Mouse (Mus musculus) ovary, postnatal 36 days (tissue): Measurements from ENCODE around the gene Trim33.

ENCODE experiments used
- DNase-seq: peaks from one replicate; pipeline ENCODE4 v3.0.0; 2022; ENCODE audit warnings: low spot score, mixed read lengths

Trim33 gene

DNA sequence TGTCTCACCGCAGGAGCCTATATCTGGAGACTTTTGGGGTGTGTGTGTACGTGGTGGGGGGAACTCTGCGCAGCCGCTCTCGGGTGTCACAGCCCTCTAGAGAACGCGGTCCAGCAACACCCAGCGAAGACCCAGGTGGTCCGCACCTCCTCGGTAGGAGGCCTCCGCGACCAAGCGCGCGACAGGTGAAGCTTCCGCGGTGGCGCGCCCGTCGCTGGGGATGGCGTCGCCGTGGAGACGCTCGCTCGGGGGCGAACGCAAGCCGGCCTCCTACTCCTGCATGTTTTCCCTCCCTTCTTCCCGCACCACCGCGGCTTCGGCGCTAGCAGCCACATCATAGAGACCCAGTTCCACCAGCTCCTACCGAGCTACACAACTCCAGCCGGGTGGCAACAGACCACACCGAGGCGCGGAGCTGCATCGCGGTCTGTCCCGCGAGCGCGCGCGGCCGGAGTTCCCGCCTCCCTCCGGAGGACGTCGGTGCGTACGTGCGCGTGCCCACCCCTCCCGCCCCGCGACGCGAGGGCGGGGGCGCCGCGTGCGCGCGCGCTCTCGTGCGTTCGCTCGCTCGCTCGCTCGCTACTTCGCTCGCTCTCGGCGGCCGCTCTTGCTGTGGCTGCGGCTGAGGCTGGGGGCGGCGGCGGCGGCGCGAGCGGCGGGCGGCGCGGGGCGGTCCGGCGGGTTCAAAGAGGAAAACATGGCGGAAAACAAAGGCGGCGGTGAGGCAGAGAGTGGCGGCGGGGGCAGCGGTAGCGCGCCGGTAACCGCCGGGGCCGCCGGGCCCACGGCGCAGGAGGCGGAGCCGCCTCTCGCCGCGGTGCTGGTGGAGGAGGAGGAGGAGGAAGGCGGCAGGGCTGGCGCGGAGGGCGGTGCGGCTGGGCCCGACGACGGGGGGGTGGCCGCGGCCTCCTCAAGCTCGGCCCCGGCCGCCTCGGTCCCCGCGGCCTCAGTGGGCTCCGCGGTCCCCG is at the start of gene Trim33:
Gene Trim33, plus strand, starts transcription at position 112 of the 968 bp plus-strand sequence.
- DNase-seq, result peak; percentile 89

- DNase-seq, result no peak
Observed at GRCm38 (mm10) chr3:103232398-103232797, 46.7 kb upstream of the Trim33 start.

- DNase-seq, result no peak
Observed at GRCm38 (mm10) chr3:103241524-103241923, 37.6 kb upstream of the Trim33 start.

GRCm38 (mm10) chr3:103242156-103242555 is 36.9 kb upstream of the Trim33 start:
- DNase-seq, result no peak

DNA sequence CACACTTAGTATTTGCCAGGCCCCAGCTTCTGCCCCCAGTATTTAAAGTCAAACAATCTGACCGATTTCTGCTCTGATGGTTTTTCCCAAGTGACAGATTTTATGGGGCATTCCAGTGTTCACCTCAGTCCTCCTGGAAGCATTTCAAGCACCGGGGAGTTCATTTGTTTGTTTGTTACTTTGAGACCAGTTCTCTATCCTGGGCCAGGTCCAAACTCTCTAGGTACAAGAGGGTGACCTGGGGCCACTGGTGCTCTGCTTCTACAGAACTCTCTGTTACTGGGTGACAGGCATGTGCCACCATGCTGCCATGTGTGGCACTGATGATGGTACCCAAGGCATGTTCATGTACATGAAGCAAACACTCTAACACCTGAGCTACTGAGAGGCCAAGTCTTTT is 35.6 kb upstream of the Trim33 start:
- no peak for DNase-seq

DNA sequence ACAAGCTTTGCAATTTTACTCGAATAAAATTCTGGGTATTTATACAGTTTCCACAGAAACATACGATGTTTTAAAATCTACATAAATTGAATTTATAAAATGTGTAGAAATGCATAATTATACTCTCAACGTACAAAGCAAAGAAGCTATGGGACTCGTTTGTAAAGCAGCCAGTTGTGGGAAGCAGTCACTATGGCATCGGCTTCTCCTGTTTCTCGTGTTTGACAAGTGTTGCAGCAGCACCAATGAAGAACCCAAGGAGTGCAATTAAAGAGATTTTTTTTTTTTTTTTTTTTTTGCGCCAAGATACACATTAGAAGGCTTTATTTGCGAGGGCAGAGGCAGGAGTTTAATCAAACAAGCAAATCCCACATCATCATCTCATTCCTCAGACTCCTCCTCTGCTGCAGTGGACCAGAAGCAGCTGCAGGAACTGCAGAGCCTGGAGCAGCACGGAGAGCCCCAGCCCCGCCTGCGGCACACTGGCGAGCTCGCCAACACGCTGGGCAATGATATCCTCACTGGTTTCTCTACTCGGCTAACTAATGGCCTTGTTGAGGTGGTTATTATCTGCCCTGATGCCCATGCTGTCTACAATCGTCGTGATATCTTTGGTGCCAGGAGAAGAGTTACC is 32.3 kb upstream of the Trim33 start:
- DNase-seq, result no peak

- DNase-seq, result no peak
Observed at GRCm38 (mm10) chr3:103256089-103256819, 22.8 kb upstream of the Trim33 start.

GRCm38 (mm10) chr3:103262802-103263417 is 16.2 kb upstream of the Trim33 start:
- no peak for DNase-seq

- peak; percentile 8 for DNase-seq
Observed at GRCm38 (mm10) chr3:103278561-103279181, 422 bp upstream of the Trim33 start.

DNA sequence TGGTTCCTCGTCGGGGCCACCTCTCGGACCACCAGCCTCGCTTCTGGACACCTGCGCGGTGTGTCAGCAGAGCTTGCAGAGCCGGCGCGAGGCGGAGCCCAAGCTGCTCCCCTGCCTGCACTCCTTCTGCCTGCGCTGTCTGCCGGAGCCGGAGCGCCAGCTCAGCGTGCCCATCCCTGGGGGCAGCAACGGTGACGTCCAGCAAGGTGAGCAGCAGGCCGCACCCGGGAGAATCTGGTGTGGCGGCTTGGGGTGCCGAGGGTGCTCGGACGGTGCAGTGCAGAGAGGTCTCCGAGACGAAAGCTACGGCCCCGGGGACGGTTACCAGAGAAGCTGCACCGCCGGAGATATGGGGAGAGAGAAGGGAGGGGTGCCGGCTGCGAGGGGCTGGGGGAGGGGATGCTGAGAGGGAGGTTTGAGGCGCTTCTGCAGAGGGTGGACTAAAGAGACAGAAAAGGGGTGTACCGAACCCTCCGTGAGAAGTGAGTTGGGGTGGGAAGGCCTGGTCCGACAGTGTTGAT is 1.2 kb downstream of the Trim33 start:
- DNase-seq, result peak; percentile 52

DNA sequence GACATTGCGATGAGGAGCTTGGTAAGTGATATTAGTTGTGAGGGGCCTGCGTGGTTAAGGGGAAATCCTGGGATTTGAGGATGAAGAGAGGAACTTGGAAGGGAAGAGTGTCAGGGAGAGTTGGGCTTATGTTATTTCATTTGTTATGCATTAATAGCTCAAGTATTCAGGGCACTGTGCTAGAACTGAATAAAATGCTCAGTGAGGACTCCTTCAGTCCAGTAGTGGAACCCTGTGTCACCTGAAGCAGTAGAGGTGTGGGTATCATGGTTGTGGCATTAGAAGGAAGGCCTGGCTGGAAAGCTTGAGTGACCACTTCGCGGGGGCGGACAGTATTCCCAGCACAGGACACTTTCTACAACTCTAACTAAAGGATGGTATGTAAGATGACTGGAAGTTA is 1.8 kb downstream of the Trim33 start:
- DNase-seq, result no peak

DNA sequence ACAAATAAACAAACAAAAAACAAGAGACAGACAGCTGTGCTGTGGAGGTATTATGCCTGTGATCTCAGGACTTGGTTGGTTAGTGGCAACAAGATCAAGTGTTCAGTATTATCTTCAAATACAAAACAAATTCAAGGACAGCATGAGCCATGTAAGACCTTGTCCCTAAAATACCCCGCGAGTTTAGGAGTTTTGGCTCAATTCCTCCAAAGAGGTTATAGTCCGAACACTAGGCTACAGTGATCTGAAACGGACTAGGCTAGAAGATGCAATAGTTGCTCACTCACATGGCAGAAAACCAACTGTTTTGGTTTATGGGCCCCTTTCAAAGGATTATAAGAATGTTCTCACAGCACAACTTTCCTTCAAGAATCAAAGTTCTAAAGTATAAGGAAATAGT is 9.7 kb downstream of the Trim33 start:
- no peak for DNase-seq

DNA sequence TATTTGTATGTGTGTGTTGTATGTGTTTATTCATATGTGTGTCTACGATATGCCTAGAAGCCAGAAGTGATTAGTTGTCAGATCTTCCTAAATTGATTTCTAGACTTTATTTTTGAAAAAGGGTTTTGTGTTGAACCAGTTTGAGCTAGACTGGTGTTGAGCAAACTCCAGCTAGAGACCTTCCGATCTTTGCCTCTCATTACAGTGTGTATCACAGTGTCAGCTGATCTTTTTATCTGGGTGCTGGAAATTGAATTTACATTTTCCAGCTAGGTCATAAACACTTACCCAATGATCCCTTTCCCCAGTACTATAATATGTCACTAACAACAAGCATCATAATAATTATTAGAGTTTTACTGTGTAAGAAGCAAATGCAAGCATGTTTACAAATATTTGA is 12.0 kb downstream of the Trim33 start:
- DNase-seq, result no peak

GRCm38 (mm10) chr3:103305411-103305982 is 26.4 kb downstream of the Trim33 start:
- DNase-seq, result no peak

DNA sequence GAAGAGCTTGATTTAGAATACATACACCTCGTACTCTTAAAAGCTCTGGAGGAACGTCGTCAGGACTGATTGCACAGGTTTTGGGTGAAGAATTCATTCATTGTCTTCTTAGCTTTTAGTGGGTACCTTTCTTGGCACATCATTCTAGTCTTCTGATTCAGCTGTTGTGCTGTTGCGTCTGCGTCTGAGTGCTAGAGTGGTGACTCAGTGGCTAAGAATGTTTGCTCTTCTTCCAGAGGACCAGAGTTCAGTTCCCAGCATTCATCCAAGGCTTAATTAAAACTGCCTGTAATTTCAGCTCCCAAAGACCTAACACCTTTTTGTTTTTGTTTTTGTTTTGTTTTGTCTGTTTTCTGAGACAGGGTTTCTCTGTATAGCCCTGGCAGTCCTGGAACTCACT is 30.2 kb downstream of the Trim33 start:
- no peak for DNase-seq

- no peak for DNase-seq
Observed at GRCm38 (mm10) chr3:103309750-103310149, 30.7 kb downstream of the Trim33 start.

GRCm38 (mm10) chr3:103314291-103314690 is 35.2 kb downstream of the Trim33 start:
- DNase-seq, result no peak

DNA sequence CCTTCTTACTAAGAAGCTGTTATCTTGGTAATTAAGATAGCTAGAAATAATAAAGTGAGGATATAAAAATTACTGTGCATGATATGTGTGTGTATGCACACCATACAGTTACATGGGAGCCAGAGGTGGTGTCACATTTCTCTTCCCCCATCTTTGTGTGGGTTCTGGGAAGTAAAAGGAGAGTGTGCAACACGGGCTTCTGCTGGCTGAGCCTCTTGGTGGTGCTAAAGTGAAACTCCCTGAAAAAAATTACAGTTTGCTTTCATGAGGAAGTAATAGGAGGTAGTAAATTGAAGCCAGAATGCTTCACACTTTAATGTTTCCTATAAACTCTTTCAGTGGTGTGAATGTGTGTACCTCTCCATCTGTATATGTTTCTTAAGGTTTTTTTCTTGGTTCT is 56.3 kb downstream of the Trim33 start:
- no peak for DNase-seq

DNA sequence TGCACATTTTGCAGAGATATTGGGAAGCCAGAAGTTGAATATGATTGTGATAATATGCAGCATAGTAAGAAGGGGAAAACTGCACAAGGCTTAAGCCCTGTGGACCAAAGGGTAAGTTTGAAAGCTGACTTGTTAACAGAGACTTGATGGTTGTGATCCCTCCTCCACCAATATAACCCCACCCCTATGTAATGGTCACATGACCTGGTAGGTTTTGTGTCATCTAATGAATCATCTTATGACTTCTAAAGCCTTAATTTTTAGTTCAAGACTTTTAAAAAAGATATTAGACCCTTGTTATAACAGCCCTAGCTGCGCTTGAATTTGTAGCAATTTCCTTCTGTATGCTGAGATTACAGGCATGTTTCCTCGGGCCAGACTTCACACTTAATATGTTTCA is 67.6 kb downstream of the Trim33 start:
- DNase-seq, result no peak

GRCm38 (mm10) chr3:103353518-103353917 is 74.4 kb downstream of the Trim33 start:
- DNase-seq, result no peak

GRCm38 (mm10) chr3:103354041-103354440 is 74.9 kb downstream of the Trim33 start:
- no peak for DNase-seq
